Mouse (Mus musculus): ENCODE results near the gene Nme4.

GRCm38 (mm10) chr17:26045285-26045684, 50.1 kb downstream of the Nme4 start:
- TF ChIP-seq CTCF (IDR thresholded peaks at IDR 0.05; ENCODE audit: low read depth) (no peak), EP300 (IDR thresholded peaks at IDR 0.05; ENCODE audit: low read depth) (no peak)
